Comparison of ENCODE assay signal across 19 mouse cellular contexts in genomic region chr4:62322684-62323083, GRCm38 (mm10). TPM values are rescaled to one million over a fixed set of nuclear protein-coding genes. Genes with fewer than 3 reads are reported as not detected.
DNase-seq lines count a peak whose midpoint lies in the region; ATAC-seq and TF ChIP-seq lines count a peak whose summit lies in the region.
"Had no signal": no experiment of that assay in that cellular context is flagged by ENCODE, and none has a peak within 500 bp of the region (broad histone marks: within the 10 kb centered on the region; RNA-seq: fewer than 3 reads in every experiment).

No protein-coding gene starts in this region.

- WGBS in liver, embryonic 12.5 days (ENCODE audit: insufficient replicate concordance): 44% methylated on average over 3 of the region's 3 CpGs
- 91% methylated on average over 3 of the region's 3 CpGs for WGBS in hindbrain, embryonic 11.5 days

- no peaks in the 10 kb centered on the region for H3K9me3 ChIP-seq in liver, embryonic 12.5 days (replicated peaks)
- no peaks in the 10 kb centered on the region for H3K9me3 ChIP-seq in hindbrain, embryonic 11.5 days (ENCODE audit: control insufficient read depth, low read length)
- H3K9me3 ChIP-seq: forebrain, embryonic 13.5 days; limb, embryonic 13.5 days; lung, embryonic 15.5 days; midbrain, embryonic 13.5 days had no signal

- TF ChIP-seq POLR2A in bone marrow macrophage, adult 2 months (IDR thresholded peaks at IDR 0.05; ENCODE audit: borderline replicate concordance, low read depth, low read length): no peak

- peak; percentile 25 for DNase-seq in liver
- DNase-seq in B cell, adult 2 months: peak; percentile 41 to 43
- DNase-seq in ovary, postnatal 36 days (ENCODE audit: low spot score): no peak
- no peak for DNase-seq in hindbrain, embryonic 11.5 days (ENCODE audit: low spot score)
- DNase-seq in cerebellum, adult 18-20 months: no peak
- DNase-seq: cerebellum, adult 8-10 months; embryo, embryonic 11 days; kidney, adult 8-10 months; right cerebral cortex, postnatal 4 days; thymus, postnatal 14 days had no signal

- H3K9ac ChIP-seq in liver, embryonic 12.5 days: no peak overlapping the region
- H3K9ac ChIP-seq in hindbrain, embryonic 11.5 days (ENCODE audit: low read depth, low read length): no peak overlapping the region
- H3K9ac ChIP-seq: forebrain, embryonic 13.5 days; limb, embryonic 13.5 days; lung, embryonic 15.5 days; midbrain, embryonic 13.5 days had no signal

- ATAC-seq in liver, embryonic 12.5 days: no peak
- peak; percentile 100 for ATAC-seq in megakaryocyte, adult 5-6 weeks (ENCODE audit: poor library complexity, severe bottlenecking)
- no peak for ATAC-seq in hindbrain, embryonic 11.5 days (ENCODE audit: low FRiP score)
- ATAC-seq: forebrain, embryonic 13.5 days; hindbrain, embryonic 16.5 days; midbrain, embryonic 13.5 days had no signal

- no peaks in the 10 kb centered on the region for H3K27me3 ChIP-seq in liver, embryonic 12.5 days (replicated peaks)
- no peaks in the 10 kb centered on the region for H3K27me3 ChIP-seq in hindbrain, embryonic 11.5 days (ENCODE audit: control insufficient read depth, insufficient read depth, low read length)
- H3K27me3 ChIP-seq: forebrain, embryonic 13.5 days; limb, embryonic 13.5 days; lung, embryonic 15.5 days; midbrain, embryonic 13.5 days had no signal

- H3K27ac ChIP-seq in liver, embryonic 12.5 days: no peak overlapping the region
- H3K27ac ChIP-seq in bone marrow macrophage, adult 2 months (ENCODE audit: insufficient read depth, low read depth, low read length): peak overlapping the region; percentile 72
- no peak overlapping the region for H3K27ac ChIP-seq in hindbrain, embryonic 11.5 days (ENCODE audit: low read depth, low read length)
- H3K27ac ChIP-seq: forebrain, embryonic 13.5 days; limb, embryonic 13.5 days; lung, embryonic 15.5 days; midbrain, embryonic 13.5 days; stomach, postnatal 0 days had no signal

- no peak overlapping the region for H3K4me2 ChIP-seq in liver, embryonic 12.5 days
- H3K4me2 ChIP-seq in hindbrain, embryonic 11.5 days (replicated peaks; ENCODE audit: low read depth, low read length): no peak overlapping the region
- H3K4me2 ChIP-seq: forebrain, embryonic 13.5 days; limb, embryonic 13.5 days; lung, embryonic 15.5 days; midbrain, embryonic 13.5 days had no signal

- no peak for TF ChIP-seq CTCF in bone marrow macrophage, adult 2 months (IDR thresholded peaks at IDR 0.05; ENCODE audit: low read depth, low read length)

- peaks cover 97% of the 10 kb centered on the region for H3K36me3 ChIP-seq in liver, embryonic 12.5 days
- H3K36me3 ChIP-seq in hindbrain, embryonic 11.5 days (ENCODE audit: control insufficient read depth, insufficient read depth, low read length): no peaks in the 10 kb centered on the region

- no peaks in the 10 kb centered on the region for H3K4me1 ChIP-seq in liver, embryonic 12.5 days
- H3K4me1 ChIP-seq in bone marrow macrophage, adult 2 months (ENCODE audit: control insufficient read depth, insufficient read depth, low read length): peaks cover 50% of the 10 kb centered on the region
- no peaks in the 10 kb centered on the region for H3K4me1 ChIP-seq in hindbrain, embryonic 11.5 days (replicated peaks; ENCODE audit: control insufficient read depth, insufficient read depth, low read length)
- H3K4me1 ChIP-seq: forebrain, embryonic 13.5 days; limb, embryonic 13.5 days; lung, embryonic 15.5 days; midbrain, embryonic 13.5 days had no signal

- no peak overlapping the region for H3K4me3 ChIP-seq in liver, embryonic 12.5 days
- H3K4me3 ChIP-seq in bone marrow macrophage, adult 2 months (ENCODE audit: insufficient read depth, low read length): 0 out of 2 replicates have a peak overlapping the region, but pooled peaks have one; percentile 1
- H3K4me3 ChIP-seq in hindbrain, embryonic 11.5 days (ENCODE audit: low read depth, low read length): no peak overlapping the region
- H3K4me3 ChIP-seq: forebrain, embryonic 13.5 days; limb, embryonic 13.5 days; lung, embryonic 15.5 days; midbrain, embryonic 13.5 days had no signal

RNA-seq across cellular contexts. Expression of gene Fkbp15, which starts 37.7 kb away (rescaled TPM):
- 18.6 and 21.1 TPM in 2 replicates for polyA plus RNA-seq in liver, embryonic 12.5 days (2016; fragmentation: Nextera tagmentation; extraction: Ambion mirVana)
- polyA plus RNA-seq in bone marrow macrophage, adult 2 months (2012; ENCODE audit: insufficient read depth, insufficient read length, missing spikeins): 92.2 and 95.1 TPM in 2 replicates
- 46.8 and 47.6 TPM in 2 replicates for total RNA-seq in megakaryocyte, adult 5-6 weeks (2015)
- total RNA-seq in megakaryocyte, adult 5-6 weeks (2017): 110 and 118 TPM in 2 replicates
- polyA plus RNA-seq in hindbrain, embryonic 11.5 days (2014; fragmentation: Nextera tagmentation; extraction: Ambion mirVana): 21.2 and 22.8 TPM in 2 replicates

RNA-seq across cellular contexts. Expression of gene Slc31a1, which starts 37.8 kb away (rescaled TPM):
- polyA plus RNA-seq in liver, embryonic 12.5 days (2016; fragmentation: Nextera tagmentation; extraction: Ambion mirVana): 45.8 and 45.9 TPM in 2 replicates
- polyA plus RNA-seq in bone marrow macrophage, adult 2 months (2012; ENCODE audit: insufficient read depth, insufficient read length, missing spikeins): 64.1 and 71.0 TPM in 2 replicates
- 23.2 and 26.1 TPM in 2 replicates for total RNA-seq in megakaryocyte, adult 5-6 weeks (2015)
- 20.7 and 25.3 TPM in 2 replicates for total RNA-seq in megakaryocyte, adult 5-6 weeks (2017)
- 45.0 and 49.8 TPM in 2 replicates for polyA plus RNA-seq in hindbrain, embryonic 11.5 days (2014; fragmentation: Nextera tagmentation; extraction: Ambion mirVana)

Comparison
In these comparisons a context has a peak if more than half of its experiments do, and no peak if none do; other contexts are left out.
1. DNase-seq: peak in liver (single experiment) and B cell, adult 2 months (2 of 2); none in ovary, postnatal 36 days (single experiment), hindbrain, embryonic 11.5 days (single experiment) and cerebellum, adult 18-20 months (0 of 2).